Mouse (Mus musculus): ENCODE results near the gene Ccz1.
"Not testable (repeated sequence)": the region's sequence is repeated elsewhere in the genome, so short reads cannot be mapped to it uniquely, and the experiment has no call there.

Ccz1 gene

GRCm38 (mm10) chr5:144014551-144015311 is at the start of gene Ccz1:
Gene Ccz1, minus strand, starts transcription at chr5:144014877.
- peak; percentile 73 for DNase-seq (ENCODE audit: low read depth, low spot score)

GRCm38 (mm10) chr5:144064093-144064492 is 49.4 kb upstream of the Ccz1 start:
- DNase-seq (ENCODE audit: low read depth, low spot score), result no peak

- no peak for DNase-seq (ENCODE audit: low read depth, low spot score)
These were observed 39.7 kb upstream of the Ccz1 start for GRCm38 (mm10) chr5:144054340-144054739.

GRCm38 (mm10) chr5:144053450-144053849 is 38.8 kb upstream of the Ccz1 start:
- no peak for DNase-seq (ENCODE audit: low read depth, low spot score)

- DNase-seq (ENCODE audit: low read depth, low spot score), result no peak
These were observed 36.6 kb upstream of the Ccz1 start for GRCm38 (mm10) chr5:144051268-144051667.

- no peak for DNase-seq (ENCODE audit: low read depth, low spot score)
These were observed 35.2 kb upstream of the Ccz1 start for GRCm38 (mm10) chr5:144049881-144050280.

GRCm38 (mm10) chr5:144047324-144047723 is 32.6 kb upstream of the Ccz1 start:
- no peak for DNase-seq (ENCODE audit: low read depth, low spot score)

- no peak for DNase-seq (ENCODE audit: low read depth, low spot score)
These were observed 28.5 kb upstream of the Ccz1 start for GRCm38 (mm10) chr5:144043166-144043565.

- DNase-seq (ENCODE audit: low read depth, low spot score), result peak; percentile 22
These were observed 26.2 kb upstream of the Ccz1 start for GRCm38 (mm10) chr5:144040720-144041364.

- DNase-seq (ENCODE audit: low read depth, low spot score), result no peak
These were observed 25.2 kb upstream of the Ccz1 start for GRCm38 (mm10) chr5:144039886-144040285.

GRCm38 (mm10) chr5:144039156-144039675 is 24.5 kb upstream of the Ccz1 start:
- DNase-seq (ENCODE audit: low read depth, low spot score), result no peak

GRCm38 (mm10) chr5:144036952-144037351 is 22.3 kb upstream of the Ccz1 start:
- DNase-seq (ENCODE audit: low read depth, low spot score), result no peak

- no peak for DNase-seq (ENCODE audit: low read depth, low spot score)
These were observed 19.9 kb upstream of the Ccz1 start for GRCm38 (mm10) chr5:144034567-144034966.

GRCm38 (mm10) chr5:144032491-144032890 is 17.8 kb upstream of the Ccz1 start:
- DNase-seq (ENCODE audit: low read depth, low spot score), result no peak

- DNase-seq (ENCODE audit: low read depth, low spot score), result no peak
These were observed 12.1 kb upstream of the Ccz1 start, which contains the start of gene Ocm for GRCm38 (mm10) chr5:144026620-144027263. Gene Ocm, minus strand, starts transcription at chr5:144026670.

GRCm38 (mm10) chr5:144015845-144016244 is 1.2 kb upstream of the Ccz1 start:
- no peak for DNase-seq (ENCODE audit: low read depth, low spot score)

GRCm38 (mm10) chr5:144015312-144015650 is 604 bp upstream of the Ccz1 start:
- no peak for DNase-seq (ENCODE audit: low read depth, low spot score)

- not testable (repeated sequence) for DNase-seq (ENCODE audit: low read depth, low spot score)
These were observed 1.1 kb downstream of the Ccz1 start for GRCm38 (mm10) chr5:144013366-144014134.

GRCm38 (mm10) chr5:144002461-144003192 is 12.1 kb downstream of the Ccz1 start:
- DNase-seq (ENCODE audit: low read depth, low spot score), result no peak

- DNase-seq (ENCODE audit: low read depth, low spot score), result no peak
These were observed 15.3 kb downstream of the Ccz1 start for GRCm38 (mm10) chr5:143999409-143999808.
